Mouse (Mus musculus) midbrain, embryonic 11.5 days (tissue): ENCODE results near the gene Pik3ap1. TPM values are rescaled to one million over a fixed set of nuclear protein-coding genes. Genes with fewer than 3 reads are reported as not detected.

ENCODE experiments used
- ATAC-seq: fragments of 200-750 bp; cut with Nextera tagmentation; 2 replicates; pipeline ENCODE4 v1.8.0; 2017; ENCODE audit warnings: moderate TSS enrichment, moderate library complexity; ENCODE audit not compliant: low FRiP score
- DNase-seq: peaks from one replicate; pipeline ENCODE4 v3.0.0; 2015; ENCODE audit warnings: low spot score; ENCODE audit errors: missing footprints
- H3K27ac ChIP-seq: fragments of 300-500 bp; sonication (generic); 2 replicates; pipeline ENCODE4 v1.5.1; 2014; ENCODE audit warnings: low read depth, low read length
- H3K27me3 ChIP-seq: fragments of 300-500 bp; sonication (generic); 2 replicates; pipeline ENCODE4 v1.6.1; 2014; ENCODE audit warnings: mild to moderate bottlenecking, low read length, moderate library complexity, mixed read lengths; ENCODE audit not compliant: control insufficient read depth, insufficient read depth
- H3K36me3 ChIP-seq: fragments of 300-500 bp; sonication (generic); 2 replicates; pipeline ENCODE4 v1.6.1; 2014; ENCODE audit warnings: mild to moderate bottlenecking, low read length, moderate library complexity, mixed read lengths; ENCODE audit not compliant: control insufficient read depth, insufficient read depth
- H3K4me1 ChIP-seq: fragments of 300-500 bp; sonication (generic); 2 replicates; pipeline ENCODE4 v1.6.1; 2014; ENCODE audit warnings: low read length; ENCODE audit not compliant: control insufficient read depth, insufficient read depth
- H3K4me2 ChIP-seq: fragments of 300-500 bp; sonication (generic); 2 replicates; pipeline ENCODE4 v1.6.1; 2014; ENCODE audit warnings: mild to moderate bottlenecking, moderate library complexity
- H3K4me3 ChIP-seq: fragments of 300-500 bp; sonication (generic); 2 replicates; pipeline ENCODE4 v1.5.1; 2014; ENCODE audit warnings: low read depth, low read length
- H3K9ac ChIP-seq: fragments of 300-500 bp; sonication (generic); 2 replicates; pipeline ENCODE4 v1.6.1; 2014; ENCODE audit warnings: low read length
- H3K9me3 ChIP-seq: fragments of 300-500 bp; sonication (generic); 2 replicates; pipeline ENCODE4 v1.6.1; 2016; ENCODE audit warnings: low read length; ENCODE audit not compliant: control insufficient read depth
- WGBS: fragments of 180-500 bp; shearing (Covaris S2); extraction: QIAGEN DNeasy Blood & Tissue Kit; methylation state at CpG from one replicate; pipeline ENCODE4 v1.1.7; 2014; 5-methylcytosine and 5-hydroxymethylcytosine counted together
- polyA plus RNA-seq: library from polyadenylated mRNA; unstranded; fragments of >200 nt; fragmentation: Nextera tagmentation; extraction: Ambion mirVana; gene quantifications from 2 replicates; pipeline ENCODE4 v1.2.1, GENCODE M21; 2014

Gene Pik3ap1
- polyA plus RNA-seq, 1 experiment from 2014 or later: 3.4 TPM

- WGBS: under 1% methylated on average over 72 of the region's 98 CpGs
- Histone ChIP-seq H3K27me3 (no peaks in the 10 kb centered on the region), H3K9me3 (no peaks in the 10 kb centered on the region), H3K27ac (peak within 1 kb of the TSS; percentile 87), H3K9ac (peak within 1 kb of the TSS; percentile 95), H3K36me3 (no peaks in the 10 kb centered on the region), H3K4me3 (peak within 1 kb of the TSS; percentile 96), H3K4me2 (peak within 1 kb of the TSS; percentile 36), H3K4me1 (peaks cover 11% of the 10 kb centered on the region)
- ATAC-seq (peak; percentile 92), DNase-seq (peak; percentile 97)
Measured at GRCm38 (mm10) chr19:41263630-41264295, 121.1 kb downstream of the Pik3ap1 start, which contains the start of gene Tm9sf3. Gene Tm9sf3 (minus strand): TSS chr19:41263997.

- Histone ChIP-seq H3K27me3 (no peaks in the 10 kb centered on the region), H3K9ac (peak overlapping the region; percentile 95), H3K9me3 (no peaks in the 10 kb centered on the region), H3K4me2 (peak overlapping the region; percentile 36), H3K4me1 (peaks cover 11% of the 10 kb centered on the region), H3K4me3 (peak overlapping the region; percentile 96), H3K36me3 (no peaks in the 10 kb centered on the region), H3K27ac (peak overlapping the region; percentile 87)
- ATAC-seq: peak; percentile 86
- 7% methylated on average over 46 of the region's 51 CpGs for WGBS
- peak; percentile 97 for DNase-seq
Measured at GRCm38 (mm10) chr19:41262712-41263629, 121.9 kb downstream of the Pik3ap1 start.

- no peak for DNase-seq
- Histone ChIP-seq H3K9ac (no peak overlapping the region), H3K4me1 (peaks cover 11% of the 10 kb centered on the region), H3K27me3 (no peaks in the 10 kb centered on the region), H3K4me2 (no peak overlapping the region), H3K9me3 (no peaks in the 10 kb centered on the region), H3K4me3 (no peak overlapping the region), H3K27ac (no peak overlapping the region), H3K36me3 (no peaks in the 10 kb centered on the region)
- no peak for ATAC-seq
- WGBS: 90% methylated on average over 3 of the region's 3 CpGs
Measured at GRCm38 (mm10) chr19:41260736-41261135, 124.2 kb downstream of the Pik3ap1 start.

GRCm38 (mm10) chr19:41259256-41259655 lies 125.6 kb downstream of the Pik3ap1 start:
- Histone ChIP-seq H3K4me3 (no peak overlapping the region), H3K9ac (no peak overlapping the region), H3K36me3 (no peaks in the 10 kb centered on the region), H3K27me3 (no peaks in the 10 kb centered on the region), H3K27ac (no peak overlapping the region), H3K9me3 (no peaks in the 10 kb centered on the region), H3K4me2 (no peak overlapping the region), H3K4me1 (peaks cover 11% of the 10 kb centered on the region)
- 86% methylated on average over 6 of the region's 6 CpGs for WGBS
- ATAC-seq (no peak), DNase-seq (no peak)

- peaks cover 11% of the 10 kb centered on the region for H3K4me1 ChIP-seq
- H3K4me3 ChIP-seq: no peak overlapping the region
- H3K4me2 ChIP-seq: no peak overlapping the region
- ATAC-seq (no peak), DNase-seq (peak; percentile 87)
- WGBS: 33% methylated on average over 2 of the region's 2 CpGs
- no peaks in the 10 kb centered on the region for H3K27me3 ChIP-seq
- H3K9ac ChIP-seq: no peak overlapping the region
- no peak overlapping the region for H3K27ac ChIP-seq
- H3K9me3 ChIP-seq: no peaks in the 10 kb centered on the region
- no peaks in the 10 kb centered on the region for H3K36me3 ChIP-seq
Measured at GRCm38 (mm10) chr19:41258707-41259106, 126.2 kb downstream of the Pik3ap1 start.

DNA sequence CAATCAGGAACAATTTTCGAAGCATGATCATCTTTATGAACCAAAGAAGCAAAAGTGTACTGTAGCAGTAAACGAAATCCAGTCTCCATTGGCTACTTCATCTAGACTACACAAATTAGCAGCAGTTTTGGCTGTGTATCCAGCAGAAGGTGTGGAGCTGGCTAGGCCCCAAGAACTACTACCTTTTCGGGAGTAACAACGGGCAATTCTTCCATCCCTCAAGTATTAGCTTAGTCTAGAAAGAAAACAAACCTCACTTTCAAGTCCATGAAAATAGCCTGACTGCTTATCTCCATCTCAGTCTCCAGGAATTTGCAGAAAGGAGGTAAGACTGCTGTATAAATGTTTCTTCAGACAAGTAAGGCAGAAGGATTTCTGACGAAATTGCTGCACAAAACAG lies 130.3 kb downstream of the Pik3ap1 start:
- H3K4me3 ChIP-seq: no peak overlapping the region
- peaks cover 2% of the 10 kb centered on the region; the same call in 1 of the 2 replicates for H3K4me1 ChIP-seq
- H3K9me3 ChIP-seq: no peaks in the 10 kb centered on the region
- H3K27ac ChIP-seq: no peak overlapping the region
- no peak for DNase-seq
- ATAC-seq: no peak
- H3K4me2 ChIP-seq: no peak overlapping the region
- H3K36me3 ChIP-seq: no peaks in the 10 kb centered on the region
- no peak overlapping the region for H3K9ac ChIP-seq
- no peaks in the 10 kb centered on the region for H3K27me3 ChIP-seq
- WGBS: 88% methylated on average over 5 of the region's 5 CpGs

GRCm38 (mm10) chr19:41248968-41249367 lies 135.9 kb downstream of the Pik3ap1 start:
- no peak overlapping the region for H3K27ac ChIP-seq
- no peaks in the 10 kb centered on the region for H3K4me1 ChIP-seq
- H3K9me3 ChIP-seq: no peaks in the 10 kb centered on the region
- 81% methylated on average over 4 of the region's 4 CpGs for WGBS
- H3K9ac ChIP-seq: no peak overlapping the region
- DNase-seq: no peak
- no peak overlapping the region for H3K4me3 ChIP-seq
- H3K36me3 ChIP-seq: no peaks in the 10 kb centered on the region; the same call in 1 of the 2 replicates
- H3K27me3 ChIP-seq: no peaks in the 10 kb centered on the region
- no peak for ATAC-seq
- H3K4me2 ChIP-seq: no peak overlapping the region

- H3K9ac ChIP-seq: no peak overlapping the region
- DNase-seq (no peak), ATAC-seq (no peak)
- no peak overlapping the region for H3K4me3 ChIP-seq
- H3K27me3 ChIP-seq: no peaks in the 10 kb centered on the region
- H3K4me1 ChIP-seq: no peaks in the 10 kb centered on the region
- no peaks in the 10 kb centered on the region; the same call in 1 of the 2 replicates for H3K36me3 ChIP-seq
- no peaks in the 10 kb centered on the region for H3K9me3 ChIP-seq
- no peak overlapping the region for H3K4me2 ChIP-seq
- 98% methylated on average over 3 of the region's 3 CpGs for WGBS
- H3K27ac ChIP-seq: no peak overlapping the region
Measured at GRCm38 (mm10) chr19:41248271-41248670, 136.6 kb downstream of the Pik3ap1 start.

- no peak overlapping the region for H3K9ac ChIP-seq
- no peak for DNase-seq
- H3K4me2 ChIP-seq: no peak overlapping the region
- peaks cover 3% of the 10 kb centered on the region for H3K36me3 ChIP-seq
- no peaks in the 10 kb centered on the region for H3K9me3 ChIP-seq
- H3K27me3 ChIP-seq: no peaks in the 10 kb centered on the region
- no peak for ATAC-seq
- no peaks in the 10 kb centered on the region for H3K4me1 ChIP-seq
- H3K4me3 ChIP-seq: no peak overlapping the region
- no peak overlapping the region for H3K27ac ChIP-seq
- WGBS: 88% methylated on average over 4 of the region's 4 CpGs
Measured at GRCm38 (mm10) chr19:41246271-41246670, 138.6 kb downstream of the Pik3ap1 start.
